Comparison of ENCODE assay signal across 13 mouse cellular contexts in the genomic region with DNA sequence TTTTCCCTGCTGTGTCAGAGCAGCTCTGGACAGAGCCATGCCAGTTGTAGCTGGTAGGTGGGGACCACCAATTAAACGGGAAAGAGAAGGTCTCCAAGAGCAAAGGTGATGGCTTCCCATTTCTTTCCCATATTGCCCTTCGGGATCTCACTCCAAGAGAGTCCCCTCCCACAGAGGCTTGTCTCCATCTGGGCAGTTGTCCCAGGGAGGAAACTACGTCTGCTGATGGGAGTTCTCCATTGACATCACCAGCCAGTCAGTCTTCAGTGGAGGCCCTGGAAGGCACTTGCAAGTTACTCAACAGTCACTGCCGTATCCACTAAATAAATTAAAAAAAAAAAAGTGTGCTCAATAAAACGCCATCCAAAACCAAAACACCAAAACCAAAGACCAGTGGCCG.
A peak's percentile ranks its signal among the peaks of the same experiment; 100 is the strongest.
DNase-seq lines count a peak whose midpoint lies in the region; ATAC-seq and TF ChIP-seq lines count a peak whose summit lies in the region.
"Had no signal": no experiment of that assay in that cellular context is flagged by ENCODE, and none has a peak within 500 bp of the region (broad histone marks: within the 10 kb centered on the region; RNA-seq: fewer than 3 reads in every experiment).

No protein-coding gene starts in this region.

- 38% methylated on average over 6 of the region's 6 CpGs for WGBS in heart, adult 2 months
- 62% methylated on average over 6 of the region's 6 CpGs for WGBS in heart, embryonic 12.5 days

- ATAC-seq in heart, embryonic 12.5 days (ENCODE audit: insufficient number of reproducible peaks, low FRiP score), result no peak
- ATAC-seq: CD4-positive, CD25-positive, alpha-beta regulatory T cell, adult 4 months; forebrain, postnatal 0 days; intestine, postnatal 0 days had no signal

- TF ChIP-seq CTCF in heart, adult 2 months (IDR thresholded peaks at IDR 0.05), result no peak

- peaks cover 3% of the 10 kb centered on the region for H3K79me2 ChIP-seq in heart, adult 2 months (replicated peaks; ENCODE audit: control insufficient read depth, insufficient read depth, low read length)

- 0 out of 2 replicates have a peak, but pooled peaks have one; percentile 16 for TF ChIP-seq POLR2A in heart, adult 2 months (IDR thresholded peaks at IDR 0.05; ENCODE audit: insufficient read depth, low read depth, low read length)

- H3K36me3 ChIP-seq in heart, adult 2 months (ENCODE audit: control insufficient read depth, insufficient read depth, low read length), result peaks cover 4% of the 10 kb centered on the region; the same call in 1 of the 2 replicates
- no peaks in the 10 kb centered on the region for H3K36me3 ChIP-seq in heart, embryonic 12.5 days
- H3K36me3 ChIP-seq: embryonic facial prominence, embryonic 12.5 days had no signal

- no peak overlapping the region; the same call in 1 of the 2 replicates for H3K4me3 ChIP-seq in heart, adult 2 months
- no peak overlapping the region for H3K4me3 ChIP-seq in heart, embryonic 12.5 days
- H3K4me3 ChIP-seq: embryonic facial prominence, embryonic 12.5 days had no signal

- no peak overlapping the region for H3K9ac ChIP-seq in heart, adult 2 months (ENCODE audit: low read depth, low read length)
- no peak overlapping the region for H3K9ac ChIP-seq in heart, embryonic 12.5 days
- H3K9ac ChIP-seq: embryonic facial prominence, embryonic 12.5 days; forebrain, postnatal 0 days had no signal

- H3K27me3 ChIP-seq in heart, adult 2 months (ENCODE audit: control insufficient read depth, insufficient read depth, low read length), result no peaks in the 10 kb centered on the region
- H3K27me3 ChIP-seq in heart, embryonic 12.5 days (replicated peaks), result no peaks in the 10 kb centered on the region
- H3K27me3 ChIP-seq: embryonic facial prominence, embryonic 12.5 days had no signal

- H3K9me3 ChIP-seq in heart, embryonic 12.5 days (replicated peaks), result no peaks in the 10 kb centered on the region
- H3K9me3 ChIP-seq: embryonic facial prominence, embryonic 12.5 days had no signal

- H3K27ac ChIP-seq in heart, adult 2 months, result peak overlapping the region; percentile 98
- H3K27ac ChIP-seq in heart, embryonic 12.5 days (ENCODE audit: poor library complexity, severe bottlenecking), result no peak overlapping the region
- H3K27ac ChIP-seq: embryonic facial prominence, embryonic 12.5 days had no signal

- peaks cover 15% of the 10 kb centered on the region for H3K4me1 ChIP-seq in heart, adult 2 months (ENCODE audit: control insufficient read depth, insufficient read depth, low read length)
- peaks cover 47% of the 10 kb centered on the region for H3K4me1 ChIP-seq in heart, embryonic 12.5 days (replicated peaks)

- TF ChIP-seq EP300 in heart, adult 2 months (IDR thresholded peaks at IDR 0.05; ENCODE audit: insufficient read depth, low read depth, low read length), result no peak

- intact Hi-C loops in heart, adult 2 months (cut with DNase I), result loop anchor here (5.0 kb wide), 2 partner anchors 43 to 108 kb away; no protein-coding TSS in a partner anchor
- intact Hi-C loops in left cerebral cortex, postnatal 36 days (cut with DNase I), result no loop called here

- no peak overlapping the region for H3K4me2 ChIP-seq in heart, embryonic 12.5 days
- H3K4me2 ChIP-seq: embryonic facial prominence, embryonic 12.5 days had no signal

- DNase-seq in heart, adult 2 months, result peak; percentile 61 to 63
- peak; percentile 73 to 74 for DNase-seq in heart, adult 9 months (ENCODE audit: low spot score in 2 of 2)
- peak; percentile 58 for DNase-seq in kidney, postnatal 10 days
- peak; percentile 28 for DNase-seq in lung, postnatal 14 days
- no peak for DNase-seq in left cerebral cortex, postnatal 36 days (ENCODE audit: low spot score in 2 of 2)
- DNase-seq in frontal cortex, postnatal 14 days (ENCODE audit: low spot score in 2 of 2), result no peak
- DNase-seq in layer of hippocampus, postnatal 10 days (ENCODE audit: low spot score in 2 of 2), result no peak
- DNase-seq: cerebellum, adult 9-11 months; forebrain, postnatal 0 days had no signal

Comparison
In these comparisons a context has a peak if more than half of its experiments do, and no peak if none do; other contexts are left out.
1. DNase-seq: peak in heart, adult 2 months (2 of 2), heart, adult 9 months (2 of 2), kidney, postnatal 10 days (single experiment) and lung, postnatal 14 days (single experiment); none in left cerebral cortex, postnatal 36 days (0 of 2), frontal cortex, postnatal 14 days (0 of 2) and layer of hippocampus, postnatal 10 days (0 of 2).